12 mouse cellular contexts compared by ENCODE assay signal in the genomic region with DNA sequence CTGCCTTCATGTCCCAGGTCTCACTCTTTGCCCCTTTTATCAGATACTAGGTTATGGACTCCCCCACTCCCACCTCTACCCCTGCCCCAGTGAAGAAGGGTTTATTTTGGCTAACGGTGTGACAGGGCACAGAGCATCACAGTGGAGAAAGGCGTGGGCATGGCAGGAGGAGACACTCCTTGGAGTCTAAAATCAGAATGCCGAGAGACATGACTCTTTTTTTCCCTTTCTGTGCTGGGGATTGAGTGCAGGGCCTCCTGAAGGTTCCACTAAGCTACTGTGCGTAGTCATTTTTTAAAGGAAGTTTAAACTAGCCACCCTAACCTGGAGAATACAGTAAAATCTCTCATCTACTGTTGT. TPM values are rescaled to one million over a fixed set of nuclear protein-coding genes. Genes with fewer than 3 reads are reported as not detected.
DNase-seq lines count a peak whose midpoint lies in the region; ATAC-seq and TF ChIP-seq lines count a peak whose summit lies in the region.
"Had no signal": no experiment of that assay in that cellular context is flagged by ENCODE, and none has a peak within 500 bp of the region (broad histone marks: within the 10 kb centered on the region; RNA-seq: fewer than 3 reads in every experiment).

No protein-coding gene starts in this region.

- TF ChIP-seq CTCF in intestine, postnatal 0 days (IDR thresholded peaks at IDR 0.05; ENCODE audit: low read depth), result no peak

- no peaks in the 10 kb centered on the region for H3K36me3 ChIP-seq in embryonic facial prominence, embryonic 15.5 days
- no peaks in the 10 kb centered on the region for H3K36me3 ChIP-seq in forebrain, embryonic 16.5 days (ENCODE audit: control insufficient read depth, insufficient read depth)
- H3K36me3 ChIP-seq in limb, embryonic 12.5 days, result no peaks in the 10 kb centered on the region
- H3K36me3 ChIP-seq in neural tube, embryonic 12.5 days, result no peaks in the 10 kb centered on the region
- H3K36me3 ChIP-seq in intestine, postnatal 0 days (ENCODE audit: control insufficient read depth, insufficient read depth), result no peaks in the 10 kb centered on the region

- peaks cover 13% of the 10 kb centered on the region for H3K4me1 ChIP-seq in embryonic facial prominence, embryonic 15.5 days
- H3K4me1 ChIP-seq in forebrain, embryonic 16.5 days (replicated peaks; ENCODE audit: control insufficient read depth, insufficient read depth, low read length), result peaks cover 23% of the 10 kb centered on the region
- peaks cover 13% of the 10 kb centered on the region for H3K4me1 ChIP-seq in limb, embryonic 12.5 days (replicated peaks)
- peaks cover 17% of the 10 kb centered on the region for H3K4me1 ChIP-seq in neural tube, embryonic 12.5 days
- H3K4me1 ChIP-seq in intestine, postnatal 0 days (replicated peaks; ENCODE audit: control insufficient read depth, insufficient read depth, low read length), result no peaks in the 10 kb centered on the region

- no peak overlapping the region for H3K4me2 ChIP-seq in embryonic facial prominence, embryonic 15.5 days (replicated peaks)
- peak overlapping the region; percentile 61; the same call in 1 of the 2 replicates for H3K4me2 ChIP-seq in forebrain, embryonic 16.5 days (ENCODE audit: low read length)
- H3K4me2 ChIP-seq in limb, embryonic 12.5 days, result peak overlapping the region; percentile 59; the same call in 1 of the 2 replicates
- H3K4me2 ChIP-seq in neural tube, embryonic 12.5 days (replicated peaks), result peak overlapping the region; percentile 56
- no peak overlapping the region for H3K4me2 ChIP-seq in intestine, postnatal 0 days (replicated peaks; ENCODE audit: low read depth)

- no peaks in the 10 kb centered on the region for H3K9me3 ChIP-seq in embryonic facial prominence, embryonic 15.5 days (replicated peaks)
- no peaks in the 10 kb centered on the region for H3K9me3 ChIP-seq in forebrain, embryonic 16.5 days (ENCODE audit: control insufficient read depth, low read length)
- H3K9me3 ChIP-seq in limb, embryonic 12.5 days, result no peaks in the 10 kb centered on the region
- no peaks in the 10 kb centered on the region for H3K9me3 ChIP-seq in neural tube, embryonic 12.5 days
- H3K9me3 ChIP-seq in intestine, postnatal 0 days (ENCODE audit: control insufficient read depth), result no peaks in the 10 kb centered on the region

- no peak overlapping the region for H3K9ac ChIP-seq in embryonic facial prominence, embryonic 15.5 days
- no peak overlapping the region for H3K9ac ChIP-seq in forebrain, embryonic 16.5 days (replicated peaks; ENCODE audit: low read depth, low read length)
- H3K9ac ChIP-seq in limb, embryonic 12.5 days (replicated peaks), result no peak overlapping the region
- H3K9ac ChIP-seq in neural tube, embryonic 12.5 days, result no peak overlapping the region
- no peak overlapping the region for H3K9ac ChIP-seq in intestine, postnatal 0 days (ENCODE audit: low read depth, low read length)

- H3K4me3 ChIP-seq in embryonic facial prominence, embryonic 15.5 days (replicated peaks), result no peak overlapping the region
- no peak overlapping the region for H3K4me3 ChIP-seq in forebrain, embryonic 16.5 days (replicated peaks; ENCODE audit: low read length)
- no peak overlapping the region for H3K4me3 ChIP-seq in limb, embryonic 12.5 days (replicated peaks)
- H3K4me3 ChIP-seq in neural tube, embryonic 12.5 days, result no peak overlapping the region
- H3K4me3 ChIP-seq in intestine, postnatal 0 days (ENCODE audit: low read depth, low read length), result no peak overlapping the region
- H3K4me3 ChIP-seq: erythroblast, embryonic 14.5 days had no signal

- WGBS in embryonic facial prominence, embryonic 15.5 days, result 80% methylated on average over 4 of the region's 4 CpGs
- 67% methylated on average over 4 of the region's 4 CpGs for WGBS in forebrain, embryonic 16.5 days
- WGBS in limb, embryonic 12.5 days, result 83% methylated on average over 4 of the region's 4 CpGs
- WGBS in neural tube, embryonic 12.5 days, result 70% methylated on average over 4 of the region's 4 CpGs
- WGBS in intestine, postnatal 0 days, result 93% methylated on average over 4 of the region's 4 CpGs

- ATAC-seq in embryonic facial prominence, embryonic 15.5 days (ENCODE audit: insufficient number of reproducible peaks, low FRiP score, low TSS enrichment, low read depth), result no peak
- peak; percentile 21; the same call in 1 of the 2 replicates for ATAC-seq in forebrain, embryonic 16.5 days
- no peak for ATAC-seq in limb, embryonic 12.5 days (ENCODE audit: insufficient number of reproducible peaks, insufficient read depth, low FRiP score, low TSS enrichment, low read depth)
- ATAC-seq in neural tube, embryonic 12.5 days (ENCODE audit: low FRiP score, low read depth), result no peak
- ATAC-seq in inflammation-experienced regulatory T-cells, adult 6 months, result no peak
- no peak for ATAC-seq in intestine, postnatal 0 days

- H3K27ac ChIP-seq in embryonic facial prominence, embryonic 15.5 days (replicated peaks), result peak overlapping the region; percentile 30
- peak overlapping the region; percentile 98 for H3K27ac ChIP-seq in forebrain, embryonic 16.5 days (ENCODE audit: low read length)
- 0 out of 2 replicates have a peak overlapping the region, but pooled peaks have one; percentile 72 for H3K27ac ChIP-seq in limb, embryonic 12.5 days
- peak overlapping the region; percentile 88; the same call in 1 of the 2 replicates for H3K27ac ChIP-seq in neural tube, embryonic 12.5 days
- no peak overlapping the region for H3K27ac ChIP-seq in intestine, postnatal 0 days (ENCODE audit: low read depth, low read length)

- no peak for DNase-seq in c-Kit-positive CD71-positive TER-119-positive erythroid progenitor cells, embryonic 14.5 days (ENCODE audit: low spot score)
- DNase-seq: gastrocnemius, postnatal 10 days; kidney, postnatal 14 days; lung, postnatal 10 days; spleen, adult 18-20 months had no signal

- H3K27me3 ChIP-seq in embryonic facial prominence, embryonic 15.5 days, result no peaks in the 10 kb centered on the region
- no peaks in the 10 kb centered on the region for H3K27me3 ChIP-seq in forebrain, embryonic 16.5 days (replicated peaks; ENCODE audit: control insufficient read depth, insufficient read depth, low read length)
- H3K27me3 ChIP-seq in limb, embryonic 12.5 days, result 0 out of 2 replicates have a peak, but pooled peaks cover 2% of the 10 kb centered on the region
- H3K27me3 ChIP-seq in neural tube, embryonic 12.5 days (replicated peaks), result no peaks in the 10 kb centered on the region
- no peaks in the 10 kb centered on the region for H3K27me3 ChIP-seq in intestine, postnatal 0 days (replicated peaks; ENCODE audit: control insufficient read depth, insufficient read depth, low read length)

RNA-seq across cellular contexts. Expression of a gene that starts 20.9 kb away (rescaled TPM):
- polyA plus RNA-seq in embryonic facial prominence, embryonic 15.5 days (2015; fragmentation: Nextera tagmentation; extraction: Ambion mirVana), result 4.9 and 8.3 TPM in 2 replicates
- 3.5 and 3.7 TPM in 2 replicates for polyA plus RNA-seq in forebrain, embryonic 16.5 days (2015; fragmentation: Nextera tagmentation; extraction: Ambion mirVana)
- 1.9 and 3.3 TPM in 2 replicates for polyA plus RNA-seq in limb, embryonic 12.5 days (2016; fragmentation: Nextera tagmentation; extraction: Ambion mirVana)
- 1.6 and 1.9 TPM in 2 replicates for polyA plus RNA-seq in neural tube, embryonic 12.5 days (2016; fragmentation: Nextera tagmentation; extraction: Ambion mirVana)
- polyA plus RNA-seq in inflammation-experienced regulatory T-cells, adult 6 months (2017; shearing (Covaris generic)), result under 1 TPM in 1 of 3 experiments, not detected in 2; 0.21 TPM
- 8.0 and 8.7 TPM in 2 replicates for polyA plus RNA-seq in intestine, postnatal 0 days (2015; fragmentation: Nextera tagmentation; extraction: Ambion mirVana)
- polyA plus RNA-seq: erythroblast, embryonic 14.5 days had no signal

RNA-seq across cellular contexts. Expression of a gene that starts 32.0 kb away (rescaled TPM):
- polyA plus RNA-seq in embryonic facial prominence, embryonic 15.5 days (2015; fragmentation: Nextera tagmentation; extraction: Ambion mirVana), result 29.0 and 31.5 TPM in 2 replicates
- 95.7 and 123 TPM in 2 replicates for polyA plus RNA-seq in forebrain, embryonic 16.5 days (2015; fragmentation: Nextera tagmentation; extraction: Ambion mirVana)
- 53.3 and 54.3 TPM in 2 replicates for polyA plus RNA-seq in limb, embryonic 12.5 days (2016; fragmentation: Nextera tagmentation; extraction: Ambion mirVana)
- 54.4 and 57.4 TPM in 2 replicates for polyA plus RNA-seq in neural tube, embryonic 12.5 days (2016; fragmentation: Nextera tagmentation; extraction: Ambion mirVana)
- under 1 TPM in 2 of 3 experiments, not detected in 1; 0.11 to 0.22 TPM for polyA plus RNA-seq in inflammation-experienced regulatory T-cells, adult 6 months (2017; shearing (Covaris generic))
- 4.4 and 4.6 TPM in 2 replicates for polyA plus RNA-seq in intestine, postnatal 0 days (2015; fragmentation: Nextera tagmentation; extraction: Ambion mirVana)

RNA-seq across cellular contexts. Expression of a gene that starts 52.0 kb away (rescaled TPM):
- 25.0 and 26.5 TPM in 2 replicates for polyA plus RNA-seq in embryonic facial prominence, embryonic 15.5 days (2015; fragmentation: Nextera tagmentation; extraction: Ambion mirVana)
- 27.3 and 28.6 TPM in 2 replicates for polyA plus RNA-seq in forebrain, embryonic 16.5 days (2015; fragmentation: Nextera tagmentation; extraction: Ambion mirVana)
- 35.8 and 39.0 TPM in 2 replicates for polyA plus RNA-seq in limb, embryonic 12.5 days (2016; fragmentation: Nextera tagmentation; extraction: Ambion mirVana)
- polyA plus RNA-seq in neural tube, embryonic 12.5 days (2016; fragmentation: Nextera tagmentation; extraction: Ambion mirVana), result 32.2 and 32.4 TPM in 2 replicates
- 10 to 100 TPM; 22.0 to 32.2 (median 25.7) TPM for polyA plus RNA-seq in inflammation-experienced regulatory T-cells, adult 6 months (2017; shearing (Covaris generic))
- polyA plus RNA-seq in intestine, postnatal 0 days (2015; fragmentation: Nextera tagmentation; extraction: Ambion mirVana), result 14.3 and 14.7 TPM in 2 replicates

RNA-seq across cellular contexts. Expression of a gene that starts 52.1 kb away (rescaled TPM):
- 134 and 141 TPM in 2 replicates for polyA plus RNA-seq in embryonic facial prominence, embryonic 15.5 days (2015; fragmentation: Nextera tagmentation; extraction: Ambion mirVana)
- polyA plus RNA-seq in forebrain, embryonic 16.5 days (2015; fragmentation: Nextera tagmentation; extraction: Ambion mirVana), result 103 and 109 TPM in 2 replicates
- polyA plus RNA-seq in limb, embryonic 12.5 days (2016; fragmentation: Nextera tagmentation; extraction: Ambion mirVana), result 175 and 180 TPM in 2 replicates
- 116 and 120 TPM in 2 replicates for polyA plus RNA-seq in neural tube, embryonic 12.5 days (2016; fragmentation: Nextera tagmentation; extraction: Ambion mirVana)
- 100 to 1,000 TPM; 193 to 355 (median 324) TPM for polyA plus RNA-seq in inflammation-experienced regulatory T-cells, adult 6 months (2017; shearing (Covaris generic))
- 48.0 and 49.6 TPM in 2 replicates for polyA plus RNA-seq in intestine, postnatal 0 days (2015; fragmentation: Nextera tagmentation; extraction: Ambion mirVana)

Comparison
In these comparisons a context has a peak if more than half of its experiments do, and no peak if none do; other contexts are left out.
1. H3K4me2 ChIP-seq: peak in forebrain, embryonic 16.5 days (single experiment), limb, embryonic 12.5 days (single experiment) and neural tube, embryonic 12.5 days (single experiment); none in embryonic facial prominence, embryonic 15.5 days (single experiment) and intestine, postnatal 0 days (single experiment).